Mouse (Mus musculus): ENCODE measurements at regions not wholly inside any gene's neighbourhood (a gene's known extent, or its start where the extent isn't known, plus 50 kb on each side); places are given as distances from the start of the nearest gene placed in this dataset.

- no peak overlapping the region for H3K27ac ChIP-seq (ENCODE audit: control insufficient read depth, low read depth, low read length)
- H3K4me1 ChIP-seq (ENCODE audit: control insufficient read depth in 1 of 2, insufficient read depth in 2 of 2, low read length in 2 of 2), result no peaks in the 10 kb centered on the region
- H3K9ac ChIP-seq (ENCODE audit: control insufficient read depth, low read depth, low read length, poor library complexity, severe bottlenecking), result no peak overlapping the region
- H3K79me2 ChIP-seq (ENCODE audit: control insufficient read depth, insufficient read depth, low read length, poor library complexity), result no peaks in the 10 kb centered on the region
- no peak for DNase-seq (ENCODE audit: low read depth, low spot score)
- no peaks in the 10 kb centered on the region for H3K9me3 ChIP-seq (replicated peaks; ENCODE audit: insufficient read depth, low read length)
- no peak for TF ChIP-seq ZC3H11A (IDR thresholded peaks at IDR 0.05; ENCODE audit: low read depth, low read length)
- no peak for TF ChIP-seq MAX (IDR thresholded peaks at IDR 0.05; ENCODE audit: low read length)
- no peak for TF ChIP-seq NRF1 (IDR thresholded peaks at IDR 0.05; ENCODE audit: insufficient read depth, low read depth, low read length, poor library complexity, severe bottlenecking)
- no peak for TF ChIP-seq ELF1 (IDR thresholded peaks at IDR 0.05; ENCODE audit: low read depth, low read length)
- no peak for TF ChIP-seq E2F4 (IDR thresholded peaks at IDR 0.05; ENCODE audit: borderline replicate concordance, low read depth, low read length)
- no peak for TF ChIP-seq GATA1 (IDR thresholded peaks at IDR 0.05; ENCODE audit: low read depth, low read length)
- TF ChIP-seq ETS1 (IDR thresholded peaks at IDR 0.05; ENCODE audit: low read depth, low read length), result no peak
- no peak for TF ChIP-seq EP300 (IDR thresholded peaks at IDR 0.05; ENCODE audit: low read depth in 1 of 2, low read length in 2 of 2)
- TF ChIP-seq ZKSCAN1 (IDR thresholded peaks at IDR 0.05; ENCODE audit: low read depth, low read length), result no peak
- TF ChIP-seq POLR2AphosphoS2 (IDR thresholded peaks at IDR 0.05; ENCODE audit: low read length), result no peak
- no peak for TF ChIP-seq KAT2A (conservative IDR thresholded peaks at IDR 0.05; ENCODE audit: low read depth, low read length)
- TF ChIP-seq UBTF (IDR thresholded peaks at IDR 0.05; ENCODE audit: borderline replicate concordance, insufficient read depth, low read depth, low read length), result no peak
- TF ChIP-seq CHD1 (IDR thresholded peaks at IDR 0.05; ENCODE audit: low read depth, low read length), result no peak
- TF ChIP-seq MAZ (IDR thresholded peaks at IDR 0.05; ENCODE audit: low read depth, low read length), result no peak
- TF ChIP-seq HCFC1 (IDR thresholded peaks at IDR 0.05; ENCODE audit: low read depth, low read length), result no peak
- no peaks in the 10 kb centered on the region for H3K36me3 ChIP-seq (ENCODE audit: control insufficient read depth in 1 of 2, insufficient read depth in 2 of 2, low read length in 2 of 2)
- no peak overlapping the region for H3K4me3 ChIP-seq (ENCODE audit: control insufficient read depth in 1 of 2, insufficient read depth in 1 of 2, low read depth in 2 of 2, low read length in 2 of 2)
- no peaks in the 10 kb centered on the region for H3K27me3 ChIP-seq (ENCODE audit: control insufficient read depth in 1 of 2, insufficient read depth in 2 of 2, low read length in 2 of 2)
Observed at GRCm38 (mm10) chr14:61769881-61770280, 162.6 kb downstream of the Kcnrg start.

DNA sequence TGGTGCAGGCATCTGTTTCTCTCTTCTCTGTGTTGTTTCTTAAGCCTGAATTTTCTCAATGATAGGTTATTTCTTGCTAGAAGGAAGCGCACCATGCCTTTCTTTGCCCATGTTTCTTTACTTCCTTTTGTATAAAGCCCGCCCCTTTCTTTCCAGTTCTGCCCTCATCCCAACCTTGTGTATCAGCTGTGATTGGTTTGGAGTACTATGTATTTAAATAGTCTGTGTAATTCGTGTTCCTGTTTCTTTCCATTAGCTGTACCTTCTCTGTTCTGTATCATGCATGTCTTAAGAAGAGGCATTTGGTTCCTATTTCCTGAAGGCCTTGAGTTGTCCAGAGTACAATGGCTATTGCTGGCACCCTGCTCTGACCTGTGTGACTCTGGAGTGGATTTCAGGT lies 166.9 kb downstream of the Kcnrg start:
- Histone ChIP-seq H3K79me2 (ENCODE audit: control insufficient read depth, insufficient read depth, low read length, poor library complexity) (no peaks in the 10 kb centered on the region), H3K27me3 (ENCODE audit: control insufficient read depth in 1 of 2, insufficient read depth in 2 of 2, low read length in 2 of 2) (no peaks in the 10 kb centered on the region), H3K9me3 (replicated peaks; ENCODE audit: insufficient read depth, low read length) (no peaks in the 10 kb centered on the region), H3K36me3 (ENCODE audit: control insufficient read depth in 1 of 2, insufficient read depth in 2 of 2, low read length in 2 of 2) (no peaks in the 10 kb centered on the region), H3K9ac (ENCODE audit: control insufficient read depth, low read depth, low read length, poor library complexity, severe bottlenecking) (no peak overlapping the region), H3K27ac (ENCODE audit: control insufficient read depth, low read depth, low read length) (no peak overlapping the region), H3K4me3 (ENCODE audit: control insufficient read depth in 1 of 2, insufficient read depth in 1 of 2, low read depth in 2 of 2, low read length in 2 of 2) (no peak overlapping the region), H3K4me1 (ENCODE audit: control insufficient read depth in 1 of 2, insufficient read depth in 2 of 2, low read length in 2 of 2) (no peaks in the 10 kb centered on the region)
- TF ChIP-seq E2F4 (IDR thresholded peaks at IDR 0.05; ENCODE audit: borderline replicate concordance, low read depth, low read length) (no peak), MAX (IDR thresholded peaks at IDR 0.05; ENCODE audit: low read length) (no peak), RCOR1 (IDR thresholded peaks at IDR 0.05; ENCODE audit: low read depth, low read length) (no peak), ZC3H11A (IDR thresholded peaks at IDR 0.05; ENCODE audit: low read depth, low read length) (no peak), SMC3 (IDR thresholded peaks at IDR 0.05; ENCODE audit: low read depth, low read length) (no peak), MYC (IDR thresholded peaks at IDR 0.05; ENCODE audit: low read depth, low read length) (no peak), ELF1 (IDR thresholded peaks at IDR 0.05; ENCODE audit: low read depth, low read length) (no peak), POLR2AphosphoS5 (IDR thresholded peaks at IDR 0.05; ENCODE audit: borderline replicate concordance, low read depth, low read length) (no peak), BHLHE40 (IDR thresholded peaks at IDR 0.05; ENCODE audit: borderline replicate concordance, low read depth, low read length) (no peak), USF2 (IDR thresholded peaks at IDR 0.05; ENCODE audit: borderline replicate concordance in 1 of 2, insufficient read depth in 1 of 2, low read depth in 1 of 2, low read length in 2 of 2) (no peak), ETS1 (IDR thresholded peaks at IDR 0.05; ENCODE audit: low read depth, low read length) (no peak), GABPA (IDR thresholded peaks at IDR 0.05; ENCODE audit: low read depth, low read length) (no peak), MAFK (IDR thresholded peaks at IDR 0.05; ENCODE audit: borderline replicate concordance, low read depth, low read length) (no peak), EP300 (IDR thresholded peaks at IDR 0.05; ENCODE audit: low read depth in 1 of 2, low read length in 2 of 2) (no peak)
- DNase-seq (ENCODE audit: low read depth, low spot score), result no peak

Data from MEL (cell line).